Mouse (Mus musculus) midbrain, embryonic 16.5 days (tissue): ENCODE data around the gene Krr1. TPM values are rescaled to one million over a fixed set of nuclear protein-coding genes. Genes with fewer than 3 reads are reported as not detected.

Experiments
- ATAC-seq: fragments of 200-750 bp; cut with Nextera tagmentation; 2 replicates; pipeline ENCODE4 v1.8.0; 2017; ENCODE audit warnings: moderate TSS enrichment
- H3K27ac ChIP-seq: fragments of 300-500 bp; sonication (generic); 2 replicates; pipeline ENCODE4 v1.5.1; 2014; ENCODE audit warnings: mild to moderate bottlenecking, low read length, mixed read lengths
- H3K27me3 ChIP-seq: fragments of 300-500 bp; sonication (generic); 2 replicates; pipeline ENCODE4 v1.6.1; 2014; ENCODE audit warnings: low read depth, low read length, mixed read lengths; ENCODE audit not compliant: control insufficient read depth, insufficient read depth
- H3K36me3 ChIP-seq: fragments of 300-500 bp; sonication (generic); 2 replicates; pipeline ENCODE4 v1.6.1; 2014; ENCODE audit warnings: mild to moderate bottlenecking, low read length, moderate library complexity, mixed read lengths; ENCODE audit not compliant: control insufficient read depth, insufficient read depth
- H3K4me1 ChIP-seq: fragments of 300-500 bp; sonication (generic); 2 replicates; pipeline ENCODE4 v1.6.1; 2014; ENCODE audit warnings: mild to moderate bottlenecking, low read length, mixed read lengths; ENCODE audit not compliant: control insufficient read depth, insufficient read depth
- H3K4me2 ChIP-seq: fragments of 300-500 bp; sonication (generic); 2 replicates; pipeline ENCODE4 v1.6.1; 2014; ENCODE audit warnings: mild to moderate bottlenecking, low read length, mixed read lengths
- H3K4me3 ChIP-seq: fragments of 300-500 bp; sonication (generic); 2 replicates; pipeline ENCODE4 v1.5.1; 2014; ENCODE audit warnings: low read depth, mild to moderate bottlenecking, low read length, moderate library complexity, mixed read lengths
- H3K9ac ChIP-seq: fragments of 300-500 bp; sonication (generic); 2 replicates; pipeline ENCODE4 v1.6.1; 2014; ENCODE audit warnings: low read depth, low read length, mixed read lengths
- H3K9me3 ChIP-seq: fragments of 300-500 bp; sonication (generic); replicated peaks from 2 replicates; pipeline ENCODE4 v1.6.1; 2014; ENCODE audit warnings: mild to moderate bottlenecking, low read length, mixed read lengths; ENCODE audit not compliant: control insufficient read depth, poor library complexity, severe bottlenecking
- WGBS: fragments of 180-500 bp; shearing (Covaris S2); extraction: QIAGEN DNeasy Blood & Tissue Kit; methylation state at CpG from one replicate; pipeline ENCODE4 v1.1.7; 2014; 5-methylcytosine and 5-hydroxymethylcytosine counted together
- polyA plus RNA-seq: library from polyadenylated mRNA; unstranded; fragments of >200 nt; fragmentation: Nextera tagmentation; extraction: Ambion mirVana; gene quantifications from 2 replicates; pipeline ENCODE4 v1.2.1, GENCODE M21; 2015

Krr1 gene
- polyA plus RNA-seq, 1 experiment from 2014 or later = 40.4 TPM

DNA sequence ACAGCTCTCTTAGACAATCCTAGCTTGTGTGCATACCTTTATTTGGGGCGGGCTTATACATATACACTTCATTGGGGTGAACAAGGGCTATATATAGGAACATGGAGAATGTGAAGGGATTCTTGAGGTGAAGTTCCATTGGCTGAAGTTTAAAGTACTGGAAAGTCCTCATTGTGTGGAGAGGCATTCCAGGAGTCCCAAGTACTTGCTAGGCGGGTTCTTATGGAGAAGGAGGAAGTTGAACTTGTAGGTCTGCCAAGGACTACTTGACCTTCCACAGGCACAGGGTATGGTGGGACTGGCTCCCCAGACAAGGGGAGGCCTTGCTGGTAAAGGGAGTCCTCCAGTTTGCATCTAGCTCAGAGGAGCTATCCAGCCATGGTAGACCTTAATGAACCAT is 13.1 kb upstream of the Krr1 start:
- no peaks in the 10 kb centered on the region for H3K4me1 ChIP-seq
- no peaks in the 10 kb centered on the region for H3K9me3 ChIP-seq
- H3K4me2 ChIP-seq = no peak overlapping the region
- no peak overlapping the region for H3K27ac ChIP-seq
- 87% methylated on average over 2 of the region's 2 CpGs for WGBS
- no peaks in the 10 kb centered on the region for H3K36me3 ChIP-seq
- H3K9ac ChIP-seq = no peak overlapping the region
- H3K27me3 ChIP-seq = peaks cover 3% of the 10 kb centered on the region
- ATAC-seq = no peak
- no peak overlapping the region for H3K4me3 ChIP-seq

DNA sequence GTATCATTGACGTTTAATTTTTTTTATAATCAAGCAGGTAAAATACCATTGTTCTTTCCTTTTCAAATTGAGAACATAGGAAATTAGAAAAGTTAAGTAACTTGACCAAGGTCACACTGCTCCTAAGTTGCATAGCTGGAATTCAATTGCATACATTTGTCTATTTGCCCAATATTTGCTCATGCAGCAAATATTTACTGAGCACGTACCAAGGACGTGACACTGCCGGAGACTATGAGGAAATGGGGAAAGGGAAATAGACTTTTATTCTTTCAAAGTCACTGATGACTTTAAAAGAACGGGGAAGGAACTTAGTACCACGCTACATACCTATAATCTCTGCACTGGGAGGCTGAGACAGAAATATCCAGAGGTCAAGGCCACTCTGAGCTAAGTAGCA is 12.0 kb upstream of the Krr1 start:
- H3K9ac ChIP-seq = no peak overlapping the region
- no peaks in the 10 kb centered on the region for H3K4me1 ChIP-seq
- no peaks in the 10 kb centered on the region for H3K36me3 ChIP-seq
- no peak overlapping the region for H3K27ac ChIP-seq
- no peak overlapping the region for H3K4me2 ChIP-seq
- no peak for ATAC-seq
- no peak overlapping the region for H3K4me3 ChIP-seq
- WGBS = 88% methylated on average over 6 of the region's 6 CpGs
- H3K9me3 ChIP-seq = no peaks in the 10 kb centered on the region
- H3K27me3 ChIP-seq = no peaks in the 10 kb centered on the region; the same call in none of the 2 replicates

DNA sequence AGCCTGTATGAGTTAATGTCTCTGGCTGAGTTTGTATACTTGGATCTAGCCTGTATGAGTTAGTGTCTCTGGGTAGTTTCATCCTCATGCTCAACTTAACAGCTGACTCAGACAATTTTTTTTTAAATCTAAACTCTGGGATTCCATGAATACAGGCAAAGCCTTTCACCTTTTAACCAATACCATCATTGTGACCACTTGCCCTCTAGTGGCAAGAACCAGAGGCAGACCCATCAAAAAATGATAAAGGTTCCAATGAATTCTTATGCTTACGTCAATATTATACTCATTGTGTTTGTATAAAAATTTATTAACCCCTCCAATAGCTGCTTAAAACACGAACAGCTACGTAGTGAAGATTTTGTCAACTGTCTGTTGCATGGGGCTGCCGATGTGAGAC is 6.1 kb upstream of the Krr1 start:
- Histone ChIP-seq H3K36me3 (no peaks in the 10 kb centered on the region), H3K4me1 (no peaks in the 10 kb centered on the region), H3K27ac (no peak overlapping the region), H3K4me3 (no peak overlapping the region), H3K9me3 (no peaks in the 10 kb centered on the region), H3K4me2 (no peak overlapping the region), H3K27me3 (peaks cover 4% of the 10 kb centered on the region; the same call in 1 of the 2 replicates), H3K9ac (no peak overlapping the region)
- no peak for ATAC-seq
- 52% methylated on average over 4 of the region's 4 CpGs for WGBS

DNA sequence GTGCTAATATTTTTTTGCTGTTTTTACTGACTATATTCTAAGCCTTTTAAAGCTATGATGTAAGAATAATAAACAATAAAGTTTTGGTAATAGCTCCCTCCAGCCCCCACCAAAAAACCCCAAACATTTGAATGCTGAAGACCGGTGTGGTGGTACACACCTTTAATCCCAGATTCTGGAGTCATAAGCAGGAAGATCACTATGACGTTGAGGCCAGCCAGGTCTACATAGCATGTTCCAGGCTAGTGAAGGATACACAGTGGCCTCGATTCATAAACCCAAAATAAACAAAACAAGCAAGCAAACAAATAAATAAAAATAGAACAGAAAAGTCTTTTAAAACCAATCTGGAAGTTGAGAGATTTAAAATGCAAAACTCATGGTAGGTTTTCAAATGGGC is 535 bp upstream of the Krr1 start:
- Histone ChIP-seq H3K4me1 (peaks cover 8% of the 10 kb centered on the region), H3K4me3 (no peak overlapping the region), H3K27ac (no peak overlapping the region), H3K36me3 (no peaks in the 10 kb centered on the region), H3K9ac (no peak overlapping the region), H3K27me3 (peaks cover 4% of the 10 kb centered on the region; the same call in 1 of the 2 replicates), H3K9me3 (no peaks in the 10 kb centered on the region), H3K4me2 (no peak overlapping the region)
- peak; percentile 64; the same call in 1 of the 2 replicates for ATAC-seq
- WGBS = 87% methylated on average over 3 of the region's 3 CpGs

DNA sequence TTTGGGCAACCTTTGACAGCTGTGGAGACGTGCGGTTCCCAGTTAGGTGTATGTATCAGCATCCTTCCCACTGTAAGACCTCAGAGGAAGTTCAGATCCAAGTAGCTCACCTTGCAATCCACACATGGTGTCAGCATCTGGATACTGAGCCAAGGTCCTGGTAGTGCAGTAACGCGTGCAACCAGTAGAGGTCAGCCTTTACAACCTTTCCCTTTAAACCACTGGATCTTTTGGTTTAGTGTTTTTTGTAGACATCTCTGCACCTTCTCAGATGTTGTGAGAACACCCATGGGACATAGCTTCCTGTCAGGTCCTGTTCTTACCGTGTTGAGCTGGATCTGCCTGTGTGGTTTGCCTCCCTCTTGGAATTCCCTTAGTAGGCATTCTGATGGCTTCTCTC is 5.1 kb downstream of the Krr1 start:
- Histone ChIP-seq H3K4me1 (peaks cover 8% of the 10 kb centered on the region), H3K9ac (no peak overlapping the region), H3K4me3 (no peak overlapping the region), H3K9me3 (no peaks in the 10 kb centered on the region), H3K27ac (no peak overlapping the region), H3K36me3 (peaks cover 5% of the 10 kb centered on the region), H3K4me2 (no peak overlapping the region), H3K27me3 (no peaks in the 10 kb centered on the region)
- WGBS = 36% methylated on average over 5 of the region's 5 CpGs
- no peak for ATAC-seq

DNA sequence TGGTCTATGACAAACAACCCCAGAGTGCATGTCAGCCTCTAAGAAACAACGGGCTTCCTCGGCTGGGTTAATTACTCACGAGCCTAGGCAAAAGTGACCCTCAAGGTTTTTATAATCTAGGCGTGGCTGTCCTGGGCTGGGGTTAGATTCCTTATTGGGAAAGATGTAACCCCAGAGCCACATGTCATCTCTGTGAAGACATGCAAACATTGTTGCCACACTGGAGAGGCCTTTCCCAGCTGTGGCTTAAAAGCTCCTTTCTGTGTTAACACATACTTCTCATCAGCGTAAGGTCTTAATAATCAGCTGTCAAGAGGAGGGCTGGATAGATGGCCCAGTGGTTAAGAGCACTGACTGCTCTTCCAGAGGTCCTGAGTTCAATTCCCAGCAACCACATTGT is 10.6 kb downstream of the Krr1 start:
- no peaks in the 10 kb centered on the region for H3K9me3 ChIP-seq
- WGBS = 94% methylated on average over 5 of the region's 5 CpGs
- peaks cover 20% of the 10 kb centered on the region for H3K36me3 ChIP-seq
- no peak overlapping the region for H3K4me3 ChIP-seq
- no peaks in the 10 kb centered on the region for H3K4me1 ChIP-seq
- H3K27ac ChIP-seq = no peak overlapping the region
- H3K9ac ChIP-seq = no peak overlapping the region
- H3K27me3 ChIP-seq = no peaks in the 10 kb centered on the region
- no peak for ATAC-seq
- no peak overlapping the region for H3K4me2 ChIP-seq

DNA sequence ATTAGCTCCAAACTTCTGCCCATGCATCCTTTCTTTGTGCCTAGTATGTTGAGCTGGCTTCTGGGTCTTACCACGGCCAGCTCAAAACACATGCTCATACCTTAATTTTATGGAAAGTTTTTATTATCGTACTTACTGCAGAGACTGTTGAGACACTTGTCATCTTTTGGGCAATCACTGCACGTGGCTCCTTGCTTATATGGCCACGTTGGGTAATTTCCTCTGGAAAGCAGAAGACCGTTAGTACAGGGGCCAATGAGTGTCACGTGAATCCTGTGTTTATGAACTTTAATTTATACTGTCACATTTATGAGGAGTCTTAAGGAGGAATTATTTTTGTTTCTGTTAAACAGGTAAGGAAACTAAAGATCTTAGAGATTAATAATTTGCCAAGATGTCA is 14.0 kb downstream of the Krr1 start:
- Histone ChIP-seq H3K9ac (no peak overlapping the region), H3K9me3 (no peaks in the 10 kb centered on the region), H3K27ac (no peak overlapping the region), H3K4me2 (no peak overlapping the region), H3K4me3 (no peak overlapping the region), H3K36me3 (peaks cover 15% of the 10 kb centered on the region), H3K27me3 (no peaks in the 10 kb centered on the region), H3K4me1 (no peaks in the 10 kb centered on the region)
- no peak for ATAC-seq
- WGBS = 94% methylated on average over 6 of the region's 6 CpGs

DNA sequence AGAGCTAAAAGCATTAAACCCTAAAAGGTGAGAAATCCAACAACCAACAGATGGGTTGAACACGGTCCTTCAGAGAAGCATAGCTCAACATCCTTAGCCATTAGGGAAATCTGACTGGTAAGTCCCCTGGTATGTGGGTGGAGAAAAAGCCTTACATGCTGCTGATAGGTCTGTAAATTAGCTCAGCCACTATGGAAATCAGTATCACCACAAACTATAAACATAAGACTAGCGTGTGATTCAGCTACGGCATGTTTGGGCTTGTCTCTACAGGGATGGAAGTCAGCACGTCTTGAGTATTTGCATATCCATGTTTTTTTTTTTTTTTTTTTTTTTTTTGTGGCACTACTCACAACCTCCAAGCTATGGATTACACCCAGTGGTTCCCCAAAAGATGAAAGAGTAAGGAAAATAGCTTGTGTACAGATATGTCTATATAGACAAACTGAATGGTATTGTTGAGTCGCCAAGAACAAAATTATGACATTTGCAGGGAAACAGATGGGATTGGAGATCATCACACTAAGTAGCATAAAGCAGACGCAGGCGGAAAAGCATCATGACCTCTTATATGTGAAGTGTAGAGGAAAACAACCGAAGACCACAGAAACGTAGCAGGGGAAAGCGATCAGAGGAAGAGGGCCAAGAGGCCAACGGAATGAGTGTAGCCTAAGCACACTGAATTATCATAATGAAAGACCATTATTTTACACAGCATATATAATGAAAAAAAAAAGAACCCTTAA is 23.5 kb downstream of the Krr1 start:
- Histone ChIP-seq H3K27me3 (no peaks in the 10 kb centered on the region), H3K4me2 (no peak overlapping the region), H3K9me3 (no peaks in the 10 kb centered on the region), H3K4me3 (no peak overlapping the region), H3K4me1 (no peaks in the 10 kb centered on the region), H3K36me3 (no peaks in the 10 kb centered on the region), H3K27ac (no peak overlapping the region), H3K9ac (no peak overlapping the region)
- 91% methylated on average over 11 of the region's 11 CpGs for WGBS
- ATAC-seq = no peak

DNA sequence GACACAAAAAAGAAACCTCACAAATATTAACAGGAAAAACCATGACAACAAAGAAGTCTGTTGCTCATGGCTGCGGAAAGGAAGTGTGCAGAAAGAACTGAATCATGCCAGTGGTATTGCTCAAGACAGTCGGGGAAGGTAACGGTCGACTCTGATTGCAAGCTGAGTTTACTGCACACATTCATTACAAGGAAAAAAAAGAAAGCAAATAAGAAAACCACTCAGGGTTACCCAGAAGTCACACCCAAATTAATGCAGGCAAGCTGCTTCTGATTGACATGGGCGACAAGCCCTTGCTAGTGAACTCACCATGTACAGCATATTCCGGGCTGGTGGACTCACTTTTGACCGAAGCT is 24.1 kb downstream of the Krr1 start:
- WGBS = 94% methylated on average over 7 of the region's 7 CpGs
- H3K27ac ChIP-seq = no peak overlapping the region

More for the DNA sequence above, 24.1 kb downstream of the Krr1 start:
- Histone ChIP-seq H3K36me3 (no peaks in the 10 kb centered on the region), H3K4me3 (no peak overlapping the region), H3K4me1 (no peaks in the 10 kb centered on the region), H3K27me3 (no peaks in the 10 kb centered on the region), H3K9me3 (no peaks in the 10 kb centered on the region), H3K4me2 (no peak overlapping the region), H3K9ac (no peak overlapping the region)
- ATAC-seq = no peak
